Mouse (Mus musculus): ENCODE data around the gene Hmx1.
A peak's percentile ranks its signal among the peaks of the same experiment; 100 is the strongest.

The Hmx1 gene

DNA sequence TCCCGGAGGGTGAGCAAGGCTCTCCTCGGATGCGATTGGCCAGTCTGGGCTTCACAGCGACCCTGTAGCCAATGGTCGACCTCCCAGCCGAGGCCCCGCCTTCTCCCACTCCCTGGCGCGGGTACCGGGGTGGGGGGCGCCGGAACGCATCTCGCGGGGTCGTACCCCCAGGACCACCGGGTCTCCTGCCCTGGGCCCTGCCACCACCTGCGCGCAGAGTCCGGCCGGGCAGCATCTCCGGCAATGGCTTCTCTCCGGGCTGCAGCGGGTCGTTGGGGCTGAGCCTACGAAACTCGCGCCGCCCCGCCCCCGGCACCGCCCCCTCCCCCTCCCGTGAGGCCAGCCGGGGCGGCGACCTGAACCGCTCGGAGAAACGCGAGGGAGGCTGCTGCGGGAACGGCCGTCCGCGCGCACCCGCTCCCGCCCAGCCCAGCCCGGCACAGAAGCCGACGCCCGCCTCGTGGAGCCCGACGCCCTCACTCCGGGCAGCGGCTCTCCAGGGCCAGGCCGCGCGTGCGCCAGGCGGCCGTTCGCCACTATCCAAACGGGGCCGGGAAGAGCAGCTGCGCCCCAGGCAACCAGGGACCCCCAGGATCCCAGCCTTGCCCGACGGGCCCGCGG is at the start of gene Hmx1:
Gene Hmx1, plus strand, starts transcription at position 618 of the 621 bp plus-strand sequence.
- H3K27me3 ChIP-seq (ENCODE audit: control insufficient read depth, insufficient read depth, low read length, poor library complexity, severe bottlenecking), result no peaks in the 10 kb centered on the region
- DNase-seq (ENCODE audit: low read depth, low spot score), result no peak
- H3K36me3 ChIP-seq (ENCODE audit: control insufficient read depth, insufficient read depth, low read length, poor library complexity, severe bottlenecking), result no peaks in the 10 kb centered on the region

DNA sequence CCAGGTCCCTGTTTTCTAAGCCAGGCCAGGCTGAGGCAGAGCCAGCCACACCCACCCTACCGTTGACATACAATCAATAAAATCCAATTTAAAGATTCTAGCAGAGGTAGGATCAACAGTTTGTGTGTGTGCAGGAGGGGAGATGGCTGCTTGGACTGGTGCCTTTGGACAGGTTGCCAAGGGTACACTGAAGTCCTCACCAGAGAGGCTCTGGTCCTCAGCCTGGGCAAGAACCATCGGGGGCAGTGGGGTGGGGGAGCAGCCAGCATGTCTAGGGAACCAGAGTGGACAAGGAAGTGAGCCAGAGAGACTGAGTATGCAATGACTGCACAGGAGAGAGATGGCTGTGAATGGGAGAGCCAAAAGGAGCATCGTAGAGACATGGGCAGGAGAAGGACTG is 43.8 kb upstream of the Hmx1 start:
- no peak for DNase-seq (ENCODE audit: low read depth, low spot score)
- H3K27me3 ChIP-seq (ENCODE audit: control insufficient read depth, insufficient read depth, low read length, poor library complexity, severe bottlenecking), result no peaks in the 10 kb centered on the region
- no peaks in the 10 kb centered on the region for H3K36me3 ChIP-seq (ENCODE audit: control insufficient read depth, insufficient read depth, low read length, poor library complexity, severe bottlenecking)

DNA sequence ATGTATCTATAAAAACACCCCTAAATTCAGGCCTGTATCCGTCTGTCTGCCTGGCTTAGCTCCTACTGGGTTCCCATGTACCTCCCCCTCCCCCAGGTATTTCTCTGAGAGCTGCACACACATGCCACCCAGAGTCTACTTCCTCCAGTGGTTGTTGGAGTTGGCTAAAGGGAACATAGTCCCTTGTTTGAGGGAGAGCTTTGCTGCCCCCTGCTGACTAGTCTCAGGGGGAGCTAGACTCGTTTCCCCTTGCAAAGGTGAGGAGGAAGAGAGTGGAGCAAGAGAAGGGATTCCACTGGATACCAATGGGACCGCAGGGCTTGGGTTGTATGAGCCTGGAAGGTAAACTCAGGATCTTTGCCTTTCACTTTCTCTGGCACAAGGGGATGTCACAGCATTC is 40.1 kb upstream of the Hmx1 start:
- Histone ChIP-seq H3K36me3 (ENCODE audit: control insufficient read depth, insufficient read depth, low read length, poor library complexity, severe bottlenecking) (no peaks in the 10 kb centered on the region), H3K27me3 (ENCODE audit: control insufficient read depth, insufficient read depth, low read length, poor library complexity, severe bottlenecking) (no peaks in the 10 kb centered on the region)
- peak; percentile 73 for DNase-seq (ENCODE audit: low read depth, low spot score)

DNA sequence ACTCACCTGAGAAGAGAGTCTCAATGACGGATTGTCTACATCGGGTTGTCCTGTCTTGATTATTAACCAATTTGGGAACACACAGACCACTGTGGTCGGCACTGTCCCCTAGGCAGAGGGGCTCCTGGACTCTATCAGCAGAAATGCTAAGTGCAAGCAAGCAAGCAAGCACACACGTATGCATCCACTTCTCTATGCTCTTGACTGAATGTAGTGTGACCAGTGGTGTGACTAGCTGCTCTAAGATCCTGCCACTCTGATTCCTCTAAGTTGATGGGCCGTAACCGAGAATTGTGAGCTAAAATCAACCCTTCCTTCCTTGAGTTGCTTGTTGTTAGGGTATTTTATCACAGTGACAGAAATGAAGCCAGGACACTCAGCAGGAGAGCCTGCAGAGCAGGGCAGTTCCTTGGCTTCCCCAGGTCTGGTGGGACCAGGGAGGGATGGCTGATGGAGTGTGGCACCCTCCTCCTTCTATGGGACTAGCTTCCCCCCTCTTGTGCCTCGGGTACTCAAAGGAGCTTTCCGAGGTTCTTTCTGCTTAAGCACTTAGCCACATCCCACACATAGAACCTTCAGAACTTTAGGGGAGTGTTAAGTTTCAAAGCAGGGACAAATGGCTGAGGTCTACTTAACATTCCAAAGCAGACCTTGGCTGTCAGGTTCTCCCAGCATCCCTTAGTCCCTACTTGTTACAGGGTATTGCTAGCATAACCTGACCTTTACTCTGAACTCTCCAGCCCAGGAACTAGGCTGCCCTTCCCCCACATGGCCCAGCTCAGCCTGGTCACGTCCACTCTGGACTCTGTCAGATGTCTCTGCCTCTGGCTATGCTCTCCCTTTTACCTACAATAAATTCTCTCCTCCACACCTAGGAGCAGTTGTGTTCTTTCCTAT is 31.1 kb upstream of the Hmx1 start:
- H3K27me3 ChIP-seq (ENCODE audit: control insufficient read depth, insufficient read depth, low read length, poor library complexity, severe bottlenecking), result no peaks in the 10 kb centered on the region
- no peaks in the 10 kb centered on the region for H3K36me3 ChIP-seq (ENCODE audit: control insufficient read depth, insufficient read depth, low read length, poor library complexity, severe bottlenecking)
- no peak for DNase-seq (ENCODE audit: low read depth, low spot score)

DNA sequence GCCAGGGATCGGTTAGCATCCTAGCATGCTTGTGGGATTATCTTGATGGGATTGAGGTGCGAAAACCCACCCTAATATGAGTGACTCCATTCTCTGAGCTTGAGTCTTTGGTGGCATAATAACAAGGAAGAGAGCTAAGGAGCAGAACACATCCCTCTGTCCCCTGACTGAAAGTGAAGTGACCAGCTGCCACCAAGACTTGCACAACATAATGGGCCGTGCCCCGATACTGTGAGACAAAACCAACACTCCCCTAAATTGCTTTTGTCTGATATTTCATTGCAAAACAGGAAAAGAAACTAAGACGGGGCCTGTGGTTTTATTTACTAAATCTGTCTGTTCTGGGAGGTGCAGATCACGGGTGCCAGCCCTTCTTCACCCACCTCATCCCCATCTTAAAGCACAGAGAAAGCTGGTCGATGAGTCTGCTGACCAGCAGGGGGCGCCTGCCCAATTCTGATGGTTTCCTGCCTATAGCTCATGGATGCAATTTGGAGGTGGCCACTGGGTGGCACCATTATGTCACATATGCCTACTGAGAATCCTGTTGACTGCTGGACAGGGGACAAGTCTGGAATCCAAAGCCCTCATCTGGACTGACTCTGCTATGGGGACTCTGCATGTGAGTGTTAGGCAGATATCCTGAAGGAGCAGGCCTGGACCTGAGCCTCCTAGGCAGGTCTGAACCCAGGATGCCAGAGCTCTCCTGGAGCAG is 27.2 kb upstream of the Hmx1 start:
- peak; percentile 88 for DNase-seq (ENCODE audit: low read depth, low spot score)
- H3K36me3 ChIP-seq (ENCODE audit: control insufficient read depth, insufficient read depth, low read length, poor library complexity, severe bottlenecking), result no peaks in the 10 kb centered on the region
- no peaks in the 10 kb centered on the region for H3K27me3 ChIP-seq (ENCODE audit: control insufficient read depth, insufficient read depth, low read length, poor library complexity, severe bottlenecking)

DNA sequence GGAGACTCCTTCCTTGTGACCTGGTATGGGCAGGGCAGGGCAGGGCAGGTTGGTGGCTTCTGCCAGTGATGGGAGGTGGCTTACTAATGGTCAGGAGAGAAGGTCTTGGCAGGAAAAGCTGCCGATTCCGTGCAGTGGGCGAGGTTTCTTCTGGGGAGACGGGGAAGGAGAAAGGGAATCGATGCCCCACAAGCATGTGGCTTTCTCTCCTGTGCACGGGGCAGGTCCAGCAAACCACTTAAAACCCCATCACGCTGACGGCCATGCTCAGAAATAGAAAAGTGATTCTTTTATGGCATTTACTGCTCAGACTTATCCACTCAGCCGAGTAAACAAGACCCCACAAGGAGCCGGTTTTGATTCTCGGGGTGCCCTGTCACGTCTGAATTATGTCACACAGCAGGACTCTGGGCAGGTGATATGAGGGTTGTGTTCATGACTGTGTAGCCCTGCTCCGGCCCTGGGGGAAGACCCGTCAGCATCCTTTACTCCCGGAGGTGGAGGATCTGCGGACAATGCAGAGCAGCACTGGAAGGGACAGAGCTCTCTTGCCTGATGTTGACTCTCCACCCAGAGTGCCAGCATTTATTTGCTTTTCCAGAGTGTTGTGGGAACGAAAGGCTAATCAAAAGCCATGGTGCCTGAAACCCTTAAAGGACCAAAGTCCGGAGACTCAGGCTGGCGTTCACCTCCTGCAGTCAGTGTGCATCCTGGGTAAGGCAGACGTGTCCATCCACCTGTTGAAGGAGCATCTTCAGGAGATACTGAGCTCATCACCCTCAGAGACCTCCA is 22.5 kb upstream of the Hmx1 start:
- Histone ChIP-seq H3K27me3 (ENCODE audit: control insufficient read depth, insufficient read depth, low read length, poor library complexity, severe bottlenecking) (no peaks in the 10 kb centered on the region), H3K36me3 (ENCODE audit: control insufficient read depth, insufficient read depth, low read length, poor library complexity, severe bottlenecking) (no peaks in the 10 kb centered on the region)
- DNase-seq (ENCODE audit: low read depth, low spot score), result no peak

DNA sequence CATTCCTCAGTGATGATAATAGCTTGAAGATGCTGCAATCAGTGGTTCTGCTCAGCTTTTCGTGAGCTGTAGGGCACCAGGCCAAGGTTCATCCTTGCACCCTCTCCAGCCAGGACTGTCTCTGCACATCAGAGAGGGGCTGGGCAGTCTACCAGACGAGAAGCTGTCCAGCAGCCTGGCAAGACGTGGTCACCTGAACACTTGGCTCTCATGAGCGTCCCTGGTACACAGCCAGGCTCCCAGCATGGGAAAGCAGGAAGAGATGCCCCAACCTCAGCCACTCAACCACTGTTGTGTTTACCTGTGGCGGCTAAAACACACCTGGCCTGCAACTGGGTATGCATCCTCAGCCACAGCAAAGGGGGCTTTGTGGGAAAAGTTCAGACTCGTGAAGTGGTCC is 20.0 kb upstream of the Hmx1 start:
- no peaks in the 10 kb centered on the region for H3K36me3 ChIP-seq (ENCODE audit: control insufficient read depth, insufficient read depth, low read length, poor library complexity, severe bottlenecking)
- H3K27me3 ChIP-seq (ENCODE audit: control insufficient read depth, insufficient read depth, low read length, poor library complexity, severe bottlenecking), result no peaks in the 10 kb centered on the region
- no peak for DNase-seq (ENCODE audit: low read depth, low spot score)

DNA sequence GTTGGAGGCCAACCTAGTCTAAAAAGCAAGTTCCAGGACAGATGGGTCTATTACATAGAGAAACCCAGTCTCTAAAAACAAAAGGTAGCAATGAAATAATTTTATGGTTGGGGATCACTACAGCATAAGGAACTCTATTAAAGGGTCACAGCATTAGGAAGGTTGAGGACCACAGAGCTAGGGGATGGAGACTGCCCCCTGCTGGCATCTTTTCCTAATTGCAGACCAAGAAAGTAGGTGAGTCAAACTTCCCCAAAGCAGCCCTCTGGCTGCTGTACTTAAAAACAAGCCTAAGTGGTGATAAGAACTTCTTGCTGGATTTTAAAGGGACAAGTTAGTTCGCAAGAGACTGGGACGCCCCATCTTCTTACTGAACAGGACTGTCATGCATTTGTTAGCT is 9.8 kb upstream of the Hmx1 start:
- H3K27me3 ChIP-seq (ENCODE audit: control insufficient read depth, insufficient read depth, low read length, poor library complexity, severe bottlenecking), result no peaks in the 10 kb centered on the region
- no peaks in the 10 kb centered on the region for H3K36me3 ChIP-seq (ENCODE audit: control insufficient read depth, insufficient read depth, low read length, poor library complexity, severe bottlenecking)
- DNase-seq (ENCODE audit: low read depth, low spot score), result peak; percentile 4

DNA sequence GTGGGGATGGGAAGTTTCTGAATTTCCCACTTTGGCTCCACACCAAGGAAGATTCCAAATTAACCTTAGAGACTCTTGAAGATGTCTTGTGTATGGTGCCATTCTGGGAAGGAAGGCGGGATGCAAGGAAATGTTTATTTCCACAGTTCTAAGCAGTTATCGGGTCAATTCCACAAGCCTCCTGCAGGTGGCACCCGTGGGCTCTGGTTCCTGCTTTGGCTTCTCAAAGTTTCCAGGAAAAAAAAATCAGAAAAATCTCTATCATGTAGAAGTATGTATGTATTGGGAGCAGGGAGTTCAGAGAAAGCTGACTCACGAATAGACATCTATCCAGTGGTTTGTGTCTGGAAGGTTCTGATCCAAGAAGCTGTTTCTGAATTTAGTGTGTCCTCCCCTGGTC is 9.1 kb upstream of the Hmx1 start:
- no peaks in the 10 kb centered on the region for H3K27me3 ChIP-seq (ENCODE audit: control insufficient read depth, insufficient read depth, low read length, poor library complexity, severe bottlenecking)
- DNase-seq (ENCODE audit: low read depth, low spot score), result peak; percentile 33
- H3K36me3 ChIP-seq (ENCODE audit: control insufficient read depth, insufficient read depth, low read length, poor library complexity, severe bottlenecking), result no peaks in the 10 kb centered on the region

DNA sequence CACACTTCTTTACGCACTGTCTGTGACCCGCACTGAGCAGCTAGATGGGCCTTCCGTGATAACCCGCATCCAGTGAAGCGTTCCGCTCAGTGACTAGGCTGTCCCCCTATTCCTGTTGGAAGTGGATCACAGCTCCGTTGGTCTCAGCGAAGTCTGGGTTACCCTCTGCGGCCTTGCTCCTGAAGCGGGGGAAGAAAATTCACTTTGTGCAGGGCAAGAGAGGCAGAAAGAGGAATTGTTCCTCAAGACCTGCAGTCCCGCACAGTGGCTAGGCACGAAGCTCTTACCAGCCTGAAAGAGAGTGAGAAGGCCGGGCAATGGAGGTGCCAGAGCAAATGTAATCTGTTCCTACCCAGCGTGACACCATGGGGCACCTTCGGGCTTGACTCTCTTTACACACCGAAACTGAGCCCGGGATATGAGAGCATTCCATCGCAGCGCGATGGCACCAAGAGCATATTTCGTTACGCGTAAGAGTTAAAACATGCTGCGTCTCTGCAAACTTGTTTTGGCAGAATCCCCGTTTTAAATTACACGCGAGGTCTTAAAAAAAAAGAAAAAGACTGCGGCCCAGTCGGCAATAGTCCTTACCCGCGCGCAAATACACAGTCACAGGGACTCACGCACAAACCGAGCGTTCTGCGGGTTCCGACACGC is 946 bp upstream of the Hmx1 start:
- H3K36me3 ChIP-seq (ENCODE audit: control insufficient read depth, insufficient read depth, low read length, poor library complexity, severe bottlenecking), result no peaks in the 10 kb centered on the region
- DNase-seq (ENCODE audit: low read depth, low spot score), result no peak

DNA sequence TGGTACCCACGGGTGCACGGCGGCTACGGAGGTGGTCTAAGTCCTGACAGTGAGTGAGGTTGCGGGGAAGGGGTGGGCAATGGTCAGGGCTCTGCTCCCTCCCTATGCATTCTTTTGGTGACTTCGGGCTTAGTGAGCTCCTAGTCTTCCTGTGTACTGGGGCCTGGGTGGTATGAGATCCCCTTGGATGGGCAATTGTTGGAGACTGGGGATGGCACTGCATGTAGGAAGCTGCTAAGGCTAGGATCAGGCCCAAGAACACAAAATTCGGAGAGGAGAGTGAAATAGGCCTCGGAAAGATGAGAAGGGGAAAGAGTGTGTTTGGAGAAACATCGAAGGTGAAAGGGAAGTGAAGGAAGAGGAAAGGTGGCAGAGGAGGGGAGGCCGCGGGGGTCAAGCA is 533 bp downstream of the Hmx1 start:
- no peak for DNase-seq (ENCODE audit: low read depth, low spot score)
- no peaks in the 10 kb centered on the region for H3K36me3 ChIP-seq (ENCODE audit: control insufficient read depth, insufficient read depth, low read length, poor library complexity, severe bottlenecking)
- no peaks in the 10 kb centered on the region for H3K27me3 ChIP-seq (ENCODE audit: control insufficient read depth, insufficient read depth, low read length, poor library complexity, severe bottlenecking)

More for the DNA sequence above, 946 bp upstream of the Hmx1 start:
- no peaks in the 10 kb centered on the region for H3K27me3 ChIP-seq (ENCODE audit: control insufficient read depth, insufficient read depth, low read length, poor library complexity, severe bottlenecking)

DNA sequence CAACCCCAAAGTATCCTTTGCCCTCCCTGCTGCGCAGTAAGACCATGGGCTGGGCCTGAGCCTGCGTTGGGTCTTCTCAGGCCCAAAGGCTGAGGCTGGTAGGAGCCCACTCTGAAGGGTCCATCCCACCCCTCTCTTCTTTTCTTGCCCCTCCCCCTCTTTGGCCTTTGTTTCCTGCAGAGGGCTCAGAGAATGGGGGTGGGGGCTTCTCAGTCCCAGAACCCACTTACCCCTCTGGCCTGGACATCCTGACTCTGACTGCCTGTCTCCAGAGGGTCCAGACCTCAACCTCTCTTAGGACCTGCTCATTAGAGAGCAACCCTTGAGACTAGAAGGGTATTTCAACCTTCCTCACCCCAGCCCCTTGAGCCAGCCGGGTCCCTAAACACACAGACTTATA is 1.0 kb downstream of the Hmx1 start:
- no peaks in the 10 kb centered on the region for H3K27me3 ChIP-seq (ENCODE audit: control insufficient read depth, insufficient read depth, low read length, poor library complexity, severe bottlenecking)
- DNase-seq (ENCODE audit: low read depth, low spot score), result no peak
- no peaks in the 10 kb centered on the region for H3K36me3 ChIP-seq (ENCODE audit: control insufficient read depth, insufficient read depth, low read length, poor library complexity, severe bottlenecking)

DNA sequence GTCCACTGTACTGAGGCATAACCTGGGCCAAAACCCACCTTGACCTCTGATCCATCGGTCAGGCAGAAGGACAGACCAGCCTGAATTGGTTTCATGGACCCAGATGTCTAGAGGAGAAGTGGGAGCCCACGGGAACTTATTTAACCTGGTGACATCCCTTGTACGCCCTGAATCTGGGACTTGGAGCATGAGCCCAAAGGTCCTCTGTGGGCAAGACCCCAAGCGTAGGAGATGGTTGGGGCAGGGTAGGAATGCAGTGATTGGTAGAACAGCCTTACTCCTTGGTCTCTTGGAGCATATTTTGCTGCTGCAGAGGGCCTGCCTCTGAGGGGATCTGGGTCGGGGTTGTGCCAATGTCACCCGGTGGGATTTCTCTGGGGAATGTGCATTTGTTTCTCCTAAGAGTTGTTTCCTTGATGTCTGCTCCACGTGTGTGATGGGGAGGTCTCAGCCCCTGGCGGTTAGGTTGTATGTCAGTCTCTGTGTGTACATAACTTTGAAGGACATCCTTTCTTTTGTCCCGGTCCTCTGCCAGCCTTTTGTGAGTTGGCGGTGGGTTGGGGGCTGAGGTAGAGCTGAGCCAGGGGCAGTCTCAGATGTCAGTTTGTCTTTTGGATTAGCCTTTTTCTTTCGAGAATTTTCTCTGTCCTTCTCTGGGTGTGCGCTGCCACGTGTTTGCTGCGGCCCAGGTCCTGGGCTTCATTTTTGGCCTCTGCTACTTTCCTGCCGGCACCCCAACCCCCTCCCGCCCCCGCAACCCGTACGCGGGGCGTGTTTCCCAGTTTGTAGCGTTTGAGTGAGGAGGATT is 2.1 kb downstream of the Hmx1 start:
- Histone ChIP-seq H3K36me3 (ENCODE audit: control insufficient read depth, insufficient read depth, low read length, poor library complexity, severe bottlenecking) (no peaks in the 10 kb centered on the region), H3K27me3 (ENCODE audit: control insufficient read depth, insufficient read depth, low read length, poor library complexity, severe bottlenecking) (no peaks in the 10 kb centered on the region)
- no peak for DNase-seq (ENCODE audit: low read depth, low spot score)
